Mouse (Mus musculus) heart, postnatal 0 days (tissue): ENCODE measurements around the gene Gm42688.

Experiments used
- CTCF ChIP-seq: IDR thresholded peaks from 2 replicates; pipeline ENCODE4 v1.5.1; 2016; ENCODE audit warnings: antibody characterized with exemption, control low read depth, low read depth
- EP300 ChIP-seq: IDR thresholded peaks from 2 replicates; pipeline ENCODE4 v1.6.1; 2016; ENCODE audit warnings: antibody characterized with exemption, low read depth

- TF ChIP-seq CTCF (no peak), EP300 (no peak)
Observed at GRCm38 (mm10) chr6:83070311-83071219, 30.9 kb upstream of the Gm42688 start.
